Comparison of ENCODE assay signal across 9 mouse cellular contexts in genomic region chr5:137530075-137530474, GRCm38 (mm10). TPM values are rescaled to one million over a fixed set of nuclear protein-coding genes. Genes with fewer than 3 reads are reported as not detected.
A peak's percentile ranks its signal among the peaks of the same experiment; 100 is the strongest.
DNase-seq lines count a peak whose midpoint lies in the region; ATAC-seq and TF ChIP-seq lines count a peak whose summit lies in the region.
"Had no signal": no experiment of that assay in that cellular context is flagged by ENCODE, and none has a peak within 500 bp of the region (broad histone marks: within the 10 kb centered on the region; RNA-seq: fewer than 3 reads in every experiment).

No protein-coding gene starts in this region.

- H3K9ac ChIP-seq in heart, embryonic 11.5 days (ENCODE audit: low read depth, low read length) = peak overlapping the region; percentile 72
- H3K9ac ChIP-seq in ES-Bruce4 (ENCODE audit: low read depth, poor library complexity, severe bottlenecking) = no peak overlapping the region
- H3K9ac ChIP-seq in heart, embryonic 16.5 days (ENCODE audit: low read length) = peak overlapping the region; percentile 89
- H3K9ac ChIP-seq in lung, postnatal 0 days (replicated peaks; ENCODE audit: low read depth) = peak overlapping the region; percentile 79; the same call in 1 of the 2 replicates

- no peak for DNase-seq in heart, adult 9 months (ENCODE audit: low spot score in 2 of 2)
- no peak for DNase-seq in lung, postnatal 0 days (ENCODE audit: low spot score)
- no peak for DNase-seq in embryo, embryonic 10 days (ENCODE audit: low spot score)
- no peak for DNase-seq in thymus, postnatal 36 days
- no peak for DNase-seq in layer of hippocampus, postnatal 36 days

- H3K4me3 ChIP-seq in heart, embryonic 11.5 days (ENCODE audit: low read depth, low read length) = peak overlapping the region; percentile 75
- 0 out of 2 replicates have a peak overlapping the region, but pooled peaks have one; percentile 8 for H3K4me3 ChIP-seq in ES-Bruce4 (ENCODE audit: low read depth, low read length)
- H3K4me3 ChIP-seq in heart, embryonic 16.5 days (ENCODE audit: low read length) = peak overlapping the region; percentile 59
- H3K4me3 ChIP-seq in lung, postnatal 0 days (ENCODE audit: low read depth, low read length) = peak overlapping the region; percentile 75

- no peak for TF ChIP-seq EP300 in ES-Bruce4 (IDR thresholded peaks at IDR 0.05; ENCODE audit: insufficient read depth, low read depth, low read length)
- TF ChIP-seq EP300 in lung, postnatal 0 days (IDR thresholded peaks at IDR 0.05) = no peak

- peaks cover 10% of the 10 kb centered on the region; the same call in 1 of the 2 replicates for H3K4me1 ChIP-seq in heart, embryonic 11.5 days (ENCODE audit: control insufficient read depth, insufficient read depth, low read length)
- peaks cover 5% of the 10 kb centered on the region for H3K4me1 ChIP-seq in ES-Bruce4 (ENCODE audit: control insufficient read depth, insufficient read depth, low read length)
- H3K4me1 ChIP-seq in heart, embryonic 16.5 days (ENCODE audit: control insufficient read depth, insufficient read depth, low read length) = peaks cover 17% of the 10 kb centered on the region
- peaks cover 10% of the 10 kb centered on the region for H3K4me1 ChIP-seq in lung, postnatal 0 days (ENCODE audit: insufficient read depth, low read depth, low read length)

- TF ChIP-seq CTCF in ES-Bruce4 (IDR thresholded peaks at IDR 0.05; ENCODE audit: low read depth, low read length) = no peak
- no peak for TF ChIP-seq CTCF in lung, postnatal 0 days (IDR thresholded peaks at IDR 0.05)

- WGBS in heart, embryonic 11.5 days (ENCODE audit: insufficient replicate concordance) = 80% methylated on average over 8 of the region's 8 CpGs
- WGBS in heart, embryonic 16.5 days = 70% methylated on average over 8 of the region's 8 CpGs
- WGBS in lung, postnatal 0 days = 73% methylated on average over 8 of the region's 8 CpGs

- ATAC-seq in heart, embryonic 11.5 days (replicated peaks; ENCODE audit: insufficient number of reproducible peaks, low FRiP score, low TSS enrichment) = no peak
- ATAC-seq in heart, embryonic 16.5 days (replicated peaks; ENCODE audit: extremely low read depth, insufficient read depth, low FRiP score) = no peak
- ATAC-seq in lung, postnatal 0 days = no peak

- H3K27me3 ChIP-seq in heart, embryonic 11.5 days (ENCODE audit: control insufficient read depth, insufficient read depth, low read length) = no peaks in the 10 kb centered on the region
- no peaks in the 10 kb centered on the region for H3K27me3 ChIP-seq in ES-Bruce4 (ENCODE audit: control insufficient read depth, insufficient read depth, low read length, poor library complexity, severe bottlenecking)
- H3K27me3 ChIP-seq in heart, embryonic 16.5 days (ENCODE audit: control insufficient read depth, insufficient read depth, low read length) = no peaks in the 10 kb centered on the region
- H3K27me3 ChIP-seq in lung, postnatal 0 days (replicated peaks; ENCODE audit: insufficient read depth, low read length) = no peaks in the 10 kb centered on the region

- no peaks in the 10 kb centered on the region for H3K9me3 ChIP-seq in heart, embryonic 11.5 days (replicated peaks; ENCODE audit: control insufficient read depth, low read length)
- H3K9me3 ChIP-seq in ES-Bruce4 (replicated peaks; ENCODE audit: control insufficient read depth, insufficient read depth, low read length, poor library complexity, severe bottlenecking) = no peaks in the 10 kb centered on the region
- no peaks in the 10 kb centered on the region for H3K9me3 ChIP-seq in heart, embryonic 16.5 days (replicated peaks; ENCODE audit: control insufficient read depth, low read length)
- H3K9me3 ChIP-seq in lung, postnatal 0 days (ENCODE audit: low read length) = no peaks in the 10 kb centered on the region

- peak overlapping the region; percentile 41 for H3K27ac ChIP-seq in heart, embryonic 11.5 days (ENCODE audit: low read depth, low read length)
- H3K27ac ChIP-seq in ES-Bruce4 (ENCODE audit: insufficient read depth, low read length) = no peak overlapping the region
- peak overlapping the region; percentile 93 for H3K27ac ChIP-seq in heart, embryonic 16.5 days (ENCODE audit: low read length)
- peak overlapping the region; percentile 89 for H3K27ac ChIP-seq in lung, postnatal 0 days (ENCODE audit: low read length)

- H3K4me2 ChIP-seq in heart, embryonic 11.5 days = peak overlapping the region; percentile 99
- peak overlapping the region; percentile 93 for H3K4me2 ChIP-seq in heart, embryonic 16.5 days (ENCODE audit: low read depth, low read length)
- peak overlapping the region; percentile 92 for H3K4me2 ChIP-seq in lung, postnatal 0 days (replicated peaks; ENCODE audit: low read depth, low read length)

- no peak for TF ChIP-seq POLR2A in ES-Bruce4 (IDR thresholded peaks at IDR 0.05; ENCODE audit: insufficient read depth, low read length)

- H3K36me3 ChIP-seq in heart, embryonic 11.5 days (ENCODE audit: control insufficient read depth, insufficient read depth, low read length) = peaks cover 32% of the 10 kb centered on the region
- peaks cover 17% of the 10 kb centered on the region for H3K36me3 ChIP-seq in ES-Bruce4 (ENCODE audit: control insufficient read depth, insufficient read depth, low read length, poor library complexity, severe bottlenecking)
- peaks cover 37% of the 10 kb centered on the region for H3K36me3 ChIP-seq in heart, embryonic 16.5 days (ENCODE audit: control insufficient read depth, insufficient read depth)
- H3K36me3 ChIP-seq in lung, postnatal 0 days (ENCODE audit: insufficient read depth, low read length) = peaks cover 25% of the 10 kb centered on the region

RNA-seq across cellular contexts. Expression of gene Epo, which starts 3.0 kb away (rescaled TPM):
- polyA plus RNA-seq in heart, embryonic 11.5 days (2014; fragmentation: Nextera tagmentation; extraction: Ambion mirVana) = not detected in 2 replicates
- polyA plus RNA-seq in ES-Bruce4 (2011; ENCODE audit: insufficient read depth, insufficient read length, low read depth, missing spikeins) = not detected in 2 replicates
- not detected in 2 replicates for polyA plus RNA-seq in heart, embryonic 16.5 days (2015; fragmentation: Nextera tagmentation; extraction: Ambion mirVana)
- not detected in 2 replicates for polyA plus RNA-seq in lung, postnatal 0 days (2015; fragmentation: Nextera tagmentation; extraction: Ambion mirVana)
- not detected for total RNA-seq in layer of hippocampus, postnatal 36 days (2021)
- total RNA-seq: common myeloid progenitor, adult 5-6 weeks had no signal

RNA-seq across cellular contexts. Expression of gene Gnb2, which starts 3.2 kb away (rescaled TPM):
- 307 and 318 TPM in 2 replicates for polyA plus RNA-seq in heart, embryonic 11.5 days (2014; fragmentation: Nextera tagmentation; extraction: Ambion mirVana)
- polyA plus RNA-seq in ES-Bruce4 (2011; ENCODE audit: insufficient read depth, insufficient read length, low read depth, missing spikeins) = 208 and 237 TPM in 2 replicates
- polyA plus RNA-seq in heart, embryonic 16.5 days (2015; fragmentation: Nextera tagmentation; extraction: Ambion mirVana) = 276 and 285 TPM in 2 replicates
- 507 and 513 TPM in 2 replicates for polyA plus RNA-seq in lung, postnatal 0 days (2015; fragmentation: Nextera tagmentation; extraction: Ambion mirVana)
- 100 to 1,000 TPM; 554 to 565 TPM for total RNA-seq in layer of hippocampus, postnatal 36 days (2021)

RNA-seq across cellular contexts. Expression of gene Gigyf1, which starts 11.7 kb away (rescaled TPM):
- 6.8 and 9.5 TPM in 2 replicates for polyA plus RNA-seq in heart, embryonic 11.5 days (2014; fragmentation: Nextera tagmentation; extraction: Ambion mirVana)
- polyA plus RNA-seq in ES-Bruce4 (2011; ENCODE audit: insufficient read depth, insufficient read length, low read depth, missing spikeins) = 33.5 and 37.9 TPM in 2 replicates
- polyA plus RNA-seq in heart, embryonic 16.5 days (2015; fragmentation: Nextera tagmentation; extraction: Ambion mirVana) = 8.9 and 9.7 TPM in 2 replicates
- polyA plus RNA-seq in lung, postnatal 0 days (2015; fragmentation: Nextera tagmentation; extraction: Ambion mirVana) = 10.6 and 12.4 TPM in 2 replicates
- 10 to 100 TPM; 56.7 to 58.9 TPM for total RNA-seq in layer of hippocampus, postnatal 36 days (2021)

RNA-seq across cellular contexts. Expression of gene Actl6b, which starts 23.2 kb away (rescaled TPM):
- polyA plus RNA-seq in heart, embryonic 11.5 days (2014; fragmentation: Nextera tagmentation; extraction: Ambion mirVana) = 0.65 and 1.0 TPM in 2 replicates
- polyA plus RNA-seq in ES-Bruce4 (2011; ENCODE audit: insufficient read depth, insufficient read length, low read depth, missing spikeins) = not detected in 2 replicates
- polyA plus RNA-seq in heart, embryonic 16.5 days (2015; fragmentation: Nextera tagmentation; extraction: Ambion mirVana) = 0.33 and 0.36 TPM in 2 replicates
- polyA plus RNA-seq in lung, postnatal 0 days (2015; fragmentation: Nextera tagmentation; extraction: Ambion mirVana) = 0.15 TPM in 1 of 2 replicates, not detected in the other
- total RNA-seq in layer of hippocampus, postnatal 36 days (2021) = 100 to 1,000 TPM; 127 to 138 TPM
- total RNA-seq: common myeloid progenitor, adult 5-6 weeks had no signal

RNA-seq across cellular contexts. Expression of gene Pop7, which starts 27.8 kb away (rescaled TPM):
- 46.5 and 50.0 TPM in 2 replicates for polyA plus RNA-seq in heart, embryonic 11.5 days (2014; fragmentation: Nextera tagmentation; extraction: Ambion mirVana)
- polyA plus RNA-seq in ES-Bruce4 (2011; ENCODE audit: insufficient read depth, insufficient read length, low read depth, missing spikeins) = 14.4 and 15.0 TPM in 2 replicates
- polyA plus RNA-seq in heart, embryonic 16.5 days (2015; fragmentation: Nextera tagmentation; extraction: Ambion mirVana) = 43.3 and 45.5 TPM in 2 replicates
- polyA plus RNA-seq in lung, postnatal 0 days (2015; fragmentation: Nextera tagmentation; extraction: Ambion mirVana) = 37.8 and 38.7 TPM in 2 replicates
- total RNA-seq in layer of hippocampus, postnatal 36 days (2021) = 10 to 100 TPM; 32.5 to 37.0 TPM

Comparison
In these comparisons a context has a peak if more than half of its experiments do, and no peak if none do; other contexts are left out.
1. H3K4me3 ChIP-seq: peak in every context shown above with its lines; median percentile 75 in heart, embryonic 11.5 days; 75 in lung, postnatal 0 days; 59 in heart, embryonic 16.5 days; 8 in ES-Bruce4.